Mouse (Mus musculus) midbrain, embryonic 12.5 days (tissue): ENCODE data around the gene Frmd4a. TPM values are rescaled to one million over a fixed set of nuclear protein-coding genes. Genes with fewer than 3 reads are reported as not detected.

Experiments used
- ATAC-seq: fragments of 200-750 bp; cut with Nextera tagmentation; 2 replicates; pipeline ENCODE4 v1.8.0; 2017; ENCODE audit warnings: low read depth, moderate TSS enrichment, moderate library complexity; ENCODE audit not compliant: low FRiP score
- H3K27ac ChIP-seq: fragments of 300-500 bp; sonication (generic); replicated peaks from 2 replicates; pipeline ENCODE4 v1.5.1; 2016; ENCODE audit warnings: mild to moderate bottlenecking
- H3K27me3 ChIP-seq: fragments of 300-500 bp; sonication (generic); 2 replicates; pipeline ENCODE4 v1.6.1; 2016; ENCODE audit warnings: mild to moderate bottlenecking
- H3K36me3 ChIP-seq: fragments of 300-500 bp; sonication (generic); 2 replicates; pipeline ENCODE4 v1.6.1; 2016
- H3K4me1 ChIP-seq: fragments of 300-500 bp; sonication (generic); 2 replicates; pipeline ENCODE4 v1.6.1; 2016
- H3K4me2 ChIP-seq: fragments of 300-500 bp; sonication (generic); replicated peaks from 2 replicates; pipeline ENCODE4 v1.6.1; 2016; ENCODE audit warnings: mild to moderate bottlenecking, moderate library complexity
- H3K4me3 ChIP-seq: fragments of 300-500 bp; sonication (generic); 2 replicates; pipeline ENCODE4 v1.5.1; 2016; ENCODE audit warnings: mild to moderate bottlenecking
- H3K9ac ChIP-seq: fragments of 300-500 bp; sonication (generic); replicated peaks from 2 replicates; pipeline ENCODE4 v1.6.1; 2016; ENCODE audit warnings: mild to moderate bottlenecking, moderate library complexity
- H3K9me3 ChIP-seq: fragments of 300-500 bp; sonication (generic); 2 replicates; pipeline ENCODE4 v1.6.1; 2016; ENCODE audit warnings: mild to moderate bottlenecking
- whole genome bisulfite sequencing: fragments of 180-500 bp; shearing (Covaris S2); methylation state at CpG from one replicate; pipeline ENCODE4 v1.1.7; 2016; 5-methylcytosine and 5-hydroxymethylcytosine counted together
- polyA plus RNA-seq: library from polyadenylated mRNA; unstranded; fragments of >200 nt; fragmentation: Nextera tagmentation; extraction: Ambion mirVana; gene quantifications from 2 replicates; pipeline ENCODE4 v1.2.1, GENCODE M21; 2016

Frmd4a gene
- polyA plus RNA-seq, 1 experiment from 2014 or later = 56.3 TPM

- Histone ChIP-seq H3K4me1 (peaks cover 31% of the 10 kb centered on the region), H3K27me3 (no peaks in the 10 kb centered on the region), H3K9ac (no peak overlapping the region), H3K27ac (no peak overlapping the region), H3K36me3 (peaks cover 9% of the 10 kb centered on the region; the same call in 1 of the 2 replicates), H3K9me3 (no peaks in the 10 kb centered on the region), H3K4me3 (no peak overlapping the region), H3K4me2 (no peak overlapping the region)
- 84% methylated on average over 4 of the region's 4 CpGs for WGBS
- ATAC-seq = no peak
Measured at GRCm38 (mm10) chr2:4439909-4440308, 422.4 kb downstream of the Frmd4a start.

DNA sequence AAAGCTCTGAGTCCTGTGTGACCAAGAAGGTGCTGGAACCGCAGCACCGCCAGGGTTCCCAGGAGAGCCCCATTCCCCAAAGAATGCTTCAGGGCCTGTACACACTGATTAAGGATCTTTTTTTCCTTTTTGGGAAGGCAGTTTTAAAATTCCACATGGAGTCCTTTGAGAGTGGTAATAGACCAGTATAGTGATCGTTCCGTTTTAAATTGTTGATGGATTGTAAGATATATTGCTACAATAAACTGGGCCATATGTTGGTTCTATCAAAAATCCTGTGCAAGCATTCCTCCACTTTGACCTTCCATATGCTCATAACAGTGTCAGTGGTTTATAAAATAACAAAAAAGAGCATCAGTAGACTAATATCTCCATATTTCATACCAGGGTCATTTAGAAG, 424.3 kb downstream of the Frmd4a start:
- Histone ChIP-seq H3K4me1 (peaks cover 21% of the 10 kb centered on the region), H3K9ac (no peak overlapping the region), H3K4me3 (no peak overlapping the region), H3K27me3 (no peaks in the 10 kb centered on the region), H3K9me3 (no peaks in the 10 kb centered on the region), H3K4me2 (no peak overlapping the region), H3K36me3 (peaks cover 11% of the 10 kb centered on the region; the same call in 1 of the 2 replicates), H3K27ac (no peak overlapping the region)
- WGBS = 95% methylated on average over 4 of the region's 4 CpGs
- ATAC-seq = no peak

- Histone ChIP-seq H3K27ac (no peak overlapping the region), H3K36me3 (peaks cover 11% of the 10 kb centered on the region; the same call in 1 of the 2 replicates), H3K4me3 (no peak overlapping the region), H3K27me3 (no peaks in the 10 kb centered on the region), H3K4me1 (peaks cover 5% of the 10 kb centered on the region), H3K9me3 (no peaks in the 10 kb centered on the region), H3K9ac (no peak overlapping the region), H3K4me2 (no peak overlapping the region)
- 90% methylated on average over 3 of the region's 3 CpGs for WGBS
- ATAC-seq = no peak
Measured at GRCm38 (mm10) chr2:4444740-4445139, 427.2 kb downstream of the Frmd4a start.

GRCm38 (mm10) chr2:4445629-4446400, 428.3 kb downstream of the Frmd4a start:
- Histone ChIP-seq H3K9ac (no peak overlapping the region), H3K27me3 (no peaks in the 10 kb centered on the region), H3K4me1 (peaks cover 6% of the 10 kb centered on the region), H3K4me2 (no peak overlapping the region), H3K36me3 (peaks cover 11% of the 10 kb centered on the region; the same call in 1 of the 2 replicates), H3K27ac (no peak overlapping the region), H3K4me3 (no peak overlapping the region), H3K9me3 (no peaks in the 10 kb centered on the region)
- ATAC-seq = no peak
- WGBS = 90% methylated on average over 10 of the region's 10 CpGs

- Histone ChIP-seq H3K9me3 (no peaks in the 10 kb centered on the region), H3K4me3 (no peak overlapping the region), H3K27ac (no peak overlapping the region), H3K4me1 (peaks cover 31% of the 10 kb centered on the region), H3K36me3 (peaks cover 9% of the 10 kb centered on the region; the same call in 1 of the 2 replicates), H3K27me3 (no peaks in the 10 kb centered on the region), H3K9ac (no peak overlapping the region), H3K4me2 (no peak overlapping the region)
- ATAC-seq = no peak
- WGBS = 88% methylated on average over 12 of the region's 12 CpGs
Measured at GRCm38 (mm10) chr2:4449860-4450480, 432.5 kb downstream of the Frmd4a start.

DNA sequence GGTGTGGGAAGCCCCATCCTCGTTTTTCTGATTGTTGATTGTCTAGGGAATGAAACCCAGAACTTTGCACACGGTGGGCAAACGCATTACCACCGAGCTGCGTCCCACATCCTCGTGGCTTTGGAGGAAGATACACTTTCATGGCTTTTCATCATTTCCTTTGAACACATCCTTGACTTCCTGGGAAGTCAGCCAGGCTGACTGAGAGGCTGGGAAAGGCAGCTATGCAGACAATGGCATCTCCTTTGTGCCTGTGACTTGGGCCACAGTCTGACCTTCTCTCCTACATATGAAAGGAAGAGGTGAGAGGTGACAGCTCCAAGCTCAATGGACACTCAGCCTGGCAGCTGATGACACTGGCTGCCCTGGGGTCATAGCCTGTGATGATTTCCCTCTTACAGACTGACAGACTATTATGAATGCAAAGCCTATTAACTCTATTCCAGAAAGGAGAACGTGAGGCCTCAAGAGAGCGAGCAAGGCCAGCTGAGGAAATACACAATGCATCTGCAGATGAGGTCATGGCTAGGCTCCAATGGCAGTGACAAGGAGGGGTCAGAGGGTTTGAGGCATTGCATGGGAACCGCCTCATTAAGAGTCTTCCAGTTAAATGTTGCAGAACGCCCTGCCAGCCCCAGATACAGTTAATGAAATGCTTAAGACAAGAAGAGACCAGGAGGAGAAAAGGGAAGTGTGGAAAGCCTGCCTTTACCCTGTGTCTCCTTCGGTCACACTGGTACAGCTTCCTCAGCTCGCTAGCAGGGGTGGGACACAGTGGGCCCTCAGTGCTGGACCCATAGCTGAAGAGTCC, 435.3 kb downstream of the Frmd4a start:
- no peak overlapping the region for H3K4me3 ChIP-seq
- peak; percentile 76 for ATAC-seq
- peaks cover 41% of the 10 kb centered on the region for H3K4me1 ChIP-seq
- no peaks in the 10 kb centered on the region for H3K36me3 ChIP-seq
- 17% methylated on average over 12 of the region's 12 CpGs for WGBS
- H3K4me2 ChIP-seq = no peak overlapping the region
- H3K9me3 ChIP-seq = no peaks in the 10 kb centered on the region
- no peaks in the 10 kb centered on the region for H3K27me3 ChIP-seq
- H3K27ac ChIP-seq = peak overlapping the region; percentile 81
- H3K9ac ChIP-seq = peak overlapping the region; percentile 4; the same call in 1 of the 2 replicates

GRCm38 (mm10) chr2:4455097-4456025, 437.8 kb downstream of the Frmd4a start:
- 75% methylated on average over 11 of the region's 11 CpGs for WGBS

DNA sequence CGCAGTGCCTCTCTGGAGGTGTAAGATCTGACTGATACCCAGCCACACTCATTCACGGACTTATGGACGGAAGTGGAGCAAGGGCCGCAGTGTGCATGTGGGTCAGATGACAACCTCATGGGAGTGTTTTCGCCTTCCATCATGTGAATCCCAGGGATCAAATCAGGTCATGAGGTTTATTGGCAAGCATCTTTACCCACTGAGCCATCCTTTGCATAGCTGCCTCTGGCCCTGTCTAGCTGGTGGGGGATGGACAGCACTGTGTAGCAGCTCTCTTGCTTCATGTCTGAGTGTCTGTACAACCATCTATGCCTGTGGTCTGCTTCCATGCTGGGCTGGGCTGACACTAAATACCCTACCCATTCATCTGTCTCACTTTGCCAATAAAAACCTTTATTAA, 443.4 kb downstream of the Frmd4a start:
- H3K4me1 ChIP-seq = peaks cover 53% of the 10 kb centered on the region
- ATAC-seq = no peak
- peak overlapping the region; percentile 73 for H3K27ac ChIP-seq

More at GRCm38 (mm10) chr2:4455097-4456025, 437.8 kb downstream of the Frmd4a start:
- Histone ChIP-seq H3K4me3 (no peak overlapping the region), H3K9me3 (no peaks in the 10 kb centered on the region), H3K9ac (no peak overlapping the region), H3K36me3 (no peaks in the 10 kb centered on the region), H3K4me2 (no peak overlapping the region), H3K4me1 (peaks cover 61% of the 10 kb centered on the region), H3K27ac (peak overlapping the region; percentile 46), H3K27me3 (no peaks in the 10 kb centered on the region)
- ATAC-seq = no peak

DNA sequence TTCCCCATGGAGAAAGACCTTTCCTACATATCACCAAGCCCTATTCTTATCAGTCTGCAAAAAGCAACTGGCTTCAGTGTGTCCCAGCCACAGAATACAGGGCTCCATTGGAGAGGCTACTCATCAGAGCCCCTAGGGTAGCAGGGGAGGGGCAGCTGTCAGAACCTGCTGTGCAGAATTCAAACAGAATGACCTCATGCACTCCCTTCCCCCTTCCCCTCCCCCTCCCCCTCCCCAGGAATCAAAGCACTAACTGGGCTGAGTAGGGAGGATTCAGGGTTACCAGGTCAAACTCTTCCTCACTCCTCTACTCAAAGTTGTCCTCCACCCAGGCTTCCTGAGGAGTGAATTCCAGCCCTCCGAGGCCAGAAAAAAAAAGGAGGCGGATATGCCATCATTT, 444.0 kb downstream of the Frmd4a start:
- Histone ChIP-seq H3K9me3 (no peaks in the 10 kb centered on the region), H3K4me1 (peaks cover 53% of the 10 kb centered on the region), H3K4me2 (no peak overlapping the region; the same call in 1 of the 2 replicates), H3K9ac (no peak overlapping the region; the same call in 1 of the 2 replicates), H3K36me3 (0 out of 2 replicates have a peak, but pooled peaks cover 6% of the 10 kb centered on the region), H3K27ac (peak overlapping the region; percentile 73), H3K4me3 (no peak overlapping the region), H3K27me3 (no peaks in the 10 kb centered on the region)
- peak; percentile 54 for ATAC-seq
- WGBS = 0% methylated on average over 2 of the region's 2 CpGs

More for the DNA sequence above, 443.4 kb downstream of the Frmd4a start:
- no peaks in the 10 kb centered on the region for H3K9me3 ChIP-seq
- WGBS = 56% methylated on average over 5 of the region's 5 CpGs
- no peak overlapping the region for H3K4me2 ChIP-seq
- H3K27me3 ChIP-seq = no peaks in the 10 kb centered on the region
- H3K4me3 ChIP-seq = no peak overlapping the region
- H3K9ac ChIP-seq = no peak overlapping the region; the same call in 1 of the 2 replicates
- H3K36me3 ChIP-seq = 0 out of 2 replicates have a peak, but pooled peaks cover 6% of the 10 kb centered on the region

- peak overlapping the region; percentile 39 for H3K4me2 ChIP-seq
- no peak overlapping the region for H3K4me3 ChIP-seq
- H3K27me3 ChIP-seq = no peaks in the 10 kb centered on the region
- peaks cover 11% of the 10 kb centered on the region; the same call in 1 of the 2 replicates for H3K36me3 ChIP-seq
- ATAC-seq = peak; percentile 75
- H3K4me1 ChIP-seq = peaks cover 53% of the 10 kb centered on the region
- H3K27ac ChIP-seq = peak overlapping the region; percentile 73
- WGBS = 10% methylated on average over 11 of the region's 11 CpGs
- H3K9me3 ChIP-seq = no peaks in the 10 kb centered on the region
- H3K9ac ChIP-seq = no peak overlapping the region
Measured at GRCm38 (mm10) chr2:4462480-4462879, 445.0 kb downstream of the Frmd4a start.

GRCm38 (mm10) chr2:4466084-4466483, 448.6 kb downstream of the Frmd4a start:
- Histone ChIP-seq H3K9ac (no peak overlapping the region), H3K27ac (no peak overlapping the region), H3K4me1 (peaks cover 17% of the 10 kb centered on the region), H3K4me2 (no peak overlapping the region), H3K9me3 (peaks cover 8% of the 10 kb centered on the region; the same call in 1 of the 2 replicates), H3K4me3 (no peak overlapping the region), H3K27me3 (no peaks in the 10 kb centered on the region), H3K36me3 (peaks cover 24% of the 10 kb centered on the region)
- ATAC-seq = no peak
- WGBS = 78% methylated on average over 3 of the region's 3 CpGs
